Mouse (Mus musculus) liver, embryonic 14.5 days (tissue): ENCODE data around the gene Id3. TPM values are rescaled to one million over a fixed set of nuclear protein-coding genes. Genes with fewer than 3 reads are reported as not detected.

ENCODE experiments used
- ATAC-seq: fragments of 200-750 bp; cut with Nextera tagmentation; 2 replicates; pipeline ENCODE4 v1.8.0; 2017; ENCODE audit warnings: moderate number of reproducible peaks, mild to moderate bottlenecking, moderate library complexity; ENCODE audit not compliant: insufficient read depth
- DNase-seq, 3 experiments: peaks; one replicate each; pipeline ENCODE4 v3.0.0-alpha.2; 2012 to 2013; ENCODE audit warnings: low read depth in 3 of 3, low spot score in 3 of 3
- H3K27ac ChIP-seq: fragments of 300-500 bp; sonication (generic); 2 replicates; pipeline ENCODE4 v1.5.1; 2014; ENCODE audit warnings: moderate library complexity, mild to moderate bottlenecking, control low read depth, inconsistent platforms
- H3K27me3 ChIP-seq: fragments of 300-500 bp; sonication (generic); 2 replicates; pipeline ENCODE4 v1.6.1; 2014; ENCODE audit warnings: mild to moderate bottlenecking, low read length, moderate library complexity; ENCODE audit not compliant: control insufficient read depth, insufficient read depth
- H3K36me3 ChIP-seq: fragments of 300-500 bp; sonication (generic); replicated peaks from 2 replicates; pipeline ENCODE4 v1.6.1; 2014; ENCODE audit warnings: low read depth; ENCODE audit not compliant: control insufficient read depth, insufficient read depth
- H3K4me1 ChIP-seq, 2 experiments: fragments of 200-500 bp in 1 of 2; fragments of 300-500 bp in 1 of 2; sonication (generic) in 1 of 2; replicated peaks; 2 replicates each; pipeline ENCODE4 v1.6.1; 2012 to 2014; ENCODE audit warnings: antibody characterized with exemption in 1 of 2, inconsistent platforms in 1 of 2, low read length in 1 of 2; ENCODE audit not compliant: control insufficient read depth in 2 of 2, insufficient read depth in 2 of 2
- H3K4me2 ChIP-seq: fragments of 300-500 bp; sonication (generic); 2 replicates; pipeline ENCODE4 v1.6.1; 2014; ENCODE audit warnings: low read depth, mild to moderate bottlenecking, control low read depth, moderate library complexity
- H3K4me3 ChIP-seq, 2 experiments: fragments of 200-500 bp in 1 of 2; fragments of 300-500 bp in 1 of 2; sonication (generic) in 1 of 2; 2 replicates each; pipeline ENCODE4 v1.5.1; 2012 to 2014; ENCODE audit warnings: low read depth in 2 of 2, low read length in 2 of 2, mild to moderate bottlenecking in 2 of 2, control low read depth in 1 of 2, inconsistent platforms in 1 of 2, moderate library complexity in 1 of 2; ENCODE audit not compliant: insufficient read depth in 1 of 2
- H3K9ac ChIP-seq: fragments of 300-500 bp; sonication (generic); replicated peaks from 2 replicates; pipeline ENCODE4 v1.6.1; 2014; ENCODE audit warnings: mild to moderate bottlenecking, control low read depth, moderate library complexity
- H3K9me3 ChIP-seq: fragments of 300-500 bp; sonication (generic); 2 replicates; pipeline ENCODE4 v1.6.1; 2016; ENCODE audit warnings: low read length, mixed read lengths; ENCODE audit not compliant: control insufficient read depth
- CTCF ChIP-seq: IDR thresholded peaks from 2 replicates; pipeline ENCODE4 v1.5.1; 2016; ENCODE audit warnings: antibody characterized with exemption, low read depth, control low read depth
- EP300 ChIP-seq: IDR thresholded peaks from 2 replicates; pipeline ENCODE4 v1.6.1; 2016; ENCODE audit warnings: antibody characterized with exemption, low read depth
- WGBS: fragments of 180-500 bp; shearing (Covaris S2); extraction: QIAGEN DNeasy Blood & Tissue Kit; methylation state at CpG from one replicate; pipeline ENCODE4 v1.1.7; 2014; ENCODE audit not compliant: insufficient replicate concordance; 5-methylcytosine and 5-hydroxymethylcytosine counted together
- polyA plus RNA-seq, 2 experiments: library from polyadenylated mRNA; depleted of rRNA in 1 of 2; stranded (reverse) in 1 of 2; unstranded in 1 of 2; fragments of >200 nt; fragmentation: Nextera tagmentation in 1 of 2; extraction: Ambion mirVana in 1 of 2; gene quantifications; 2 replicates each; pipeline versions ENCODE4 v1.2.1 to v1.2.3; 2012 to 2014

Gene Id3
- polyA plus RNA-seq, 2 experiments, result 23.0 to 33.8 TPM

GRCm38 (mm10) chr4:136120041-136120440 lies 23.3 kb upstream of the Id3 start:
- Histone ChIP-seq H3K9me3 (no peaks in the 10 kb centered on the region), H3K4me2 (no peak overlapping the region), H3K36me3 (no peaks in the 10 kb centered on the region), H3K4me1 (peaks cover 0 to 2% of the 10 kb centered on the region in 2 experiments; a peak in 1 of 4 replicates), H3K9ac (no peak overlapping the region), H3K27me3 (no peaks in the 10 kb centered on the region), H3K4me3 (no peak overlapping the region), H3K27ac (no peak overlapping the region)
- DNase-seq, result no peak
- 7% methylated on average over 16 of the region's 16 CpGs for WGBS
- TF ChIP-seq CTCF (no peak), EP300 (no peak)
- ATAC-seq, result no peak

- WGBS, result 66% methylated on average over 3 of the region's 3 CpGs
- no peak for TF ChIP-seq CTCF
- TF ChIP-seq EP300, result no peak
- peaks cover 0 to 2% of the 10 kb centered on the region in 2 experiments; a peak in 1 of 4 replicates for H3K4me1 ChIP-seq
- no peak overlapping the region for H3K27ac ChIP-seq
- no peaks in the 10 kb centered on the region for H3K9me3 ChIP-seq
- no peaks in the 10 kb centered on the region for H3K27me3 ChIP-seq
- ATAC-seq (no peak), DNase-seq (no peak)
- H3K4me3 ChIP-seq, result no peak overlapping the region
- H3K36me3 ChIP-seq, result no peaks in the 10 kb centered on the region
- H3K9ac ChIP-seq, result no peak overlapping the region
- no peak overlapping the region for H3K4me2 ChIP-seq
Measured at GRCm38 (mm10) chr4:136121158-136121557, 22.1 kb upstream of the Id3 start.

- no peak for ATAC-seq
- 62% methylated on average over 7 of the region's 7 CpGs for WGBS
Measured at GRCm38 (mm10) chr4:136121844-136122468, 21.3 kb upstream of the Id3 start.

GRCm38 (mm10) chr4:136123111-136123791 lies 20.0 kb upstream of the Id3 start:
- H3K27ac ChIP-seq, result no peak overlapping the region

More at GRCm38 (mm10) chr4:136121844-136122468, 21.3 kb upstream of the Id3 start:
- Histone ChIP-seq H3K4me2 (no peak overlapping the region), H3K9ac (no peak overlapping the region), H3K36me3 (no peaks in the 10 kb centered on the region), H3K4me3 (no peak overlapping the region), H3K4me1 (peaks cover 0 to 2% of the 10 kb centered on the region in 2 experiments; a peak in 1 of 4 replicates), H3K27ac (no peak overlapping the region), H3K9me3 (no peaks in the 10 kb centered on the region), H3K27me3 (no peaks in the 10 kb centered on the region)
- no peak for TF ChIP-seq EP300
- no peak for TF ChIP-seq CTCF
- DNase-seq, result no peak

GRCm38 (mm10) chr4:136123792-136124161 lies 19.5 kb upstream of the Id3 start:
- Histone ChIP-seq H3K4me1 (peaks cover 0 to 4% of the 10 kb centered on the region in 2 experiments; a peak in 1 of 4 replicates), H3K9ac (no peak overlapping the region), H3K27ac (no peak overlapping the region), H3K4me3 (no peak overlapping the region), H3K27me3 (no peaks in the 10 kb centered on the region), H3K9me3 (no peaks in the 10 kb centered on the region), H3K4me2 (no peak overlapping the region), H3K36me3 (no peaks in the 10 kb centered on the region)
- ATAC-seq (no peak), DNase-seq (no peak)
- TF ChIP-seq EP300 (no peak), CTCF (no peak)
- 75% methylated on average over 3 of the region's 3 CpGs for WGBS

More at GRCm38 (mm10) chr4:136123111-136123791, 20.0 kb upstream of the Id3 start:
- Histone ChIP-seq H3K27me3 (no peaks in the 10 kb centered on the region), H3K36me3 (no peaks in the 10 kb centered on the region), H3K4me1 (peaks cover 0 to 4% of the 10 kb centered on the region in 2 experiments; a peak in 1 of 4 replicates), H3K4me3 (no peak overlapping the region), H3K9ac (no peak overlapping the region), H3K9me3 (no peaks in the 10 kb centered on the region), H3K4me2 (no peak overlapping the region)
- ATAC-seq (no peak), DNase-seq (no peak)
- TF ChIP-seq EP300 (no peak), CTCF (no peak)
- 38% methylated on average over 8 of the region's 8 CpGs for WGBS
